Mouse (Mus musculus) limb, embryonic 11.5 days (tissue): ENCODE measurements around the gene Fam114a2. TPM values are rescaled to one million over a fixed set of nuclear protein-coding genes. Genes with fewer than 3 reads are reported as not detected.

Experiments used
- ATAC-seq: fragments of 200-750 bp; cut with Nextera tagmentation; 2 replicates; pipeline ENCODE4 v1.8.0; 2017; ENCODE audit warnings: low read depth; ENCODE audit not compliant: insufficient number of reproducible peaks, low FRiP score, low TSS enrichment
- DNase-seq: peaks from one replicate; pipeline ENCODE4 v3.0.0-alpha.2; 2015; ENCODE audit warnings: low spot score
- H3K27ac ChIP-seq: fragments of 300-500 bp; sonication (generic); replicated peaks from 2 replicates; pipeline ENCODE4 v1.5.1; 2014; ENCODE audit warnings: low read depth, mild to moderate bottlenecking, low read length
- H3K27me3 ChIP-seq: fragments of 300-500 bp; sonication (generic); 2 replicates; pipeline ENCODE4 v1.6.1; 2014; ENCODE audit warnings: mild to moderate bottlenecking, low read length, mixed read lengths; ENCODE audit not compliant: control insufficient read depth, insufficient read depth
- H3K36me3 ChIP-seq: fragments of 300-500 bp; sonication (generic); 2 replicates; pipeline ENCODE4 v1.6.1; 2014; ENCODE audit warnings: mild to moderate bottlenecking, low read length, moderate library complexity, mixed read lengths; ENCODE audit not compliant: control insufficient read depth, insufficient read depth
- H3K4me1 ChIP-seq: fragments of 300-500 bp; sonication (generic); 2 replicates; pipeline ENCODE4 v1.6.1; 2014; ENCODE audit warnings: low read length, mixed read lengths; ENCODE audit not compliant: control insufficient read depth, insufficient read depth
- H3K4me2 ChIP-seq: fragments of 300-500 bp; sonication (generic); 2 replicates; pipeline ENCODE4 v1.6.1; 2014; ENCODE audit warnings: low read depth, mild to moderate bottlenecking, moderate library complexity; ENCODE audit not compliant: severe bottlenecking
- H3K4me3 ChIP-seq: fragments of 300-500 bp; sonication (generic); 2 replicates; pipeline ENCODE4 v1.5.1; 2014; ENCODE audit warnings: low read depth, low read length
- H3K9ac ChIP-seq: fragments of 300-500 bp; sonication (generic); 2 replicates; pipeline ENCODE4 v1.6.1; 2014; ENCODE audit warnings: mild to moderate bottlenecking, low read length
- H3K9me3 ChIP-seq: fragments of 300-500 bp; sonication (generic); 2 replicates; pipeline ENCODE4 v1.6.1; 2016; ENCODE audit warnings: low read length; ENCODE audit not compliant: control insufficient read depth
- WGBS: fragments of 180-500 bp; shearing (Covaris S2); extraction: QIAGEN DNeasy Blood & Tissue Kit; methylation state at CpG from one replicate; pipeline ENCODE4 v1.1.7; 2014; 5-methylcytosine and 5-hydroxymethylcytosine counted together
- polyA plus RNA-seq: library from polyadenylated mRNA; unstranded; fragments of >200 nt; fragmentation: Nextera tagmentation; extraction: Ambion mirVana; gene quantifications from 2 replicates; pipeline ENCODE4 v1.2.1, GENCODE M21; 2014

Gene Fam114a2
- polyA plus RNA-seq, 1 experiment from 2014 or later, result 48.9 TPM

DNA sequence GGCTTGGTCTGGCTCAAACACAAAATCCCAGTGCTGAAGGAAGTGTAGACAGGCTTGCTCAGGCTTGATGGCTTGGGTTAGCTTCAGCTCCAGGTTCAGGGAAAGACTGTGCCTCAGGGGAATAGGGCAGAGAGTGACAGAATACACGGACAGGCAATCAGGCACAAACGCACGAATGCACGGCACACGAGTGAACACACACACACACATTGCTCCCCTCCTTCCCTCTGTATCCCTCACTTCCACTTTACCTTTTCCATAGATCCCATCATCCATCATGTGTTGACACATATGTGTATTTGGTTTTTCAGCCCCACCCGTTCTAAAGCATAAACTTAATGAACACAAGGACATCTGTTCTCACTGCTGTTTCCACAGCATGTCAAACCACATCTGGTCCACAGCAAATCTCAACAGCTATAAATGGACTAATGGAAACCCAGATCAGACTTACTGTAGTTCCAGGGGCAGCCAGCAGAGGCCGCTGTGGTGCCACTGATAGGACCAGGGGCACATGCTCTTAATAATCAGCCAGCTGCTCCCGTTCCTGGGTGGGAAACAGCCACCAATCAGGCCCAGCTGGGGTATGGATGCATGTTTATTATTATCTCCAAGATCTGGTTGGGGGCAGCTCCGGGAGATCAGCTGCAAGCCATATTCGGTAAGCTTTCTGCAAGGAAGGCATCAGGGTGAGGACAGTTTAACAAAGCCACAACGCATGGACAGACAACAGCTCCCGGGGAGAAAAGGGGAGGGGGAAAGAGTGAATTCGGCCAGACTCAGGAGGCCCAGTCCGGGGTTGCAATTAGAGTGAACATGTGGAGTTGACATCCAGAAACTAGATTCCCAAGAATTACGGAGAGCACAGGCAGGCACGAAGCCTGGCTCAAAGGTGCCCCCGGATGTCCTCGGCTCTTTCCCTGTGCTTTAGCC is 30.5 kb upstream of the Fam114a2 start:
- H3K27ac ChIP-seq, result no peak overlapping the region

DNA sequence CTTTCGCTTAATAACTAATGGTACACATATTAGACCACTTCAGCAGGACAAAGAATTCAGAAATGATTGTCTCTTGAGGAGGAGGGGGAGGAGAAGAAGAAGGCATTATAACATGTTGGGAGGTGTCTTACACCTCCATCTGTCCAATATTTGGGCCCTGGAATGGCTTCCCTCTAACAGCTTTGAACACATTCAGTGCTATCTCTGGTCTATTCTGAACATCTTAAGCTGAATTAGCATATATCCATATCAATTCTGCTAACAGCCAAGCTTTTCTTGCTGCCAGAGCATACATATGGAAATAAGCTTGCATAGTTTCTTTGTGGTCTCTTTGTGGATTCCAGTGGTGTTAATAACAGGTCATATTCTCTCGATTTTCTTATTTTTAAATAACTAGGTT is 22.3 kb upstream of the Fam114a2 start:
- Histone ChIP-seq H3K4me2 (no peak overlapping the region), H3K9ac (no peak overlapping the region), H3K4me1 (no peaks in the 10 kb centered on the region), H3K36me3 (no peaks in the 10 kb centered on the region), H3K27ac (no peak overlapping the region), H3K4me3 (no peak overlapping the region), H3K9me3 (no peaks in the 10 kb centered on the region), H3K27me3 (no peaks in the 10 kb centered on the region)
- ATAC-seq (no peak), DNase-seq (no peak)
- WGBS, result 85% methylated on average over 2 of the region's 2 CpGs

More for the DNA sequence above, 30.5 kb upstream of the Fam114a2 start:
- ATAC-seq (peak; percentile 66), DNase-seq (peak; percentile 99)
- 26% methylated on average over 18 of the region's 18 CpGs for WGBS
- H3K27me3 ChIP-seq, result no peaks in the 10 kb centered on the region
- H3K36me3 ChIP-seq, result no peaks in the 10 kb centered on the region
- H3K9ac ChIP-seq, result no peak overlapping the region
- peak overlapping the region; percentile 31; the same call in 1 of the 2 replicates for H3K4me2 ChIP-seq
- H3K4me1 ChIP-seq, result peaks cover 10% of the 10 kb centered on the region
- H3K4me3 ChIP-seq, result no peak overlapping the region
- H3K9me3 ChIP-seq, result no peaks in the 10 kb centered on the region

DNA sequence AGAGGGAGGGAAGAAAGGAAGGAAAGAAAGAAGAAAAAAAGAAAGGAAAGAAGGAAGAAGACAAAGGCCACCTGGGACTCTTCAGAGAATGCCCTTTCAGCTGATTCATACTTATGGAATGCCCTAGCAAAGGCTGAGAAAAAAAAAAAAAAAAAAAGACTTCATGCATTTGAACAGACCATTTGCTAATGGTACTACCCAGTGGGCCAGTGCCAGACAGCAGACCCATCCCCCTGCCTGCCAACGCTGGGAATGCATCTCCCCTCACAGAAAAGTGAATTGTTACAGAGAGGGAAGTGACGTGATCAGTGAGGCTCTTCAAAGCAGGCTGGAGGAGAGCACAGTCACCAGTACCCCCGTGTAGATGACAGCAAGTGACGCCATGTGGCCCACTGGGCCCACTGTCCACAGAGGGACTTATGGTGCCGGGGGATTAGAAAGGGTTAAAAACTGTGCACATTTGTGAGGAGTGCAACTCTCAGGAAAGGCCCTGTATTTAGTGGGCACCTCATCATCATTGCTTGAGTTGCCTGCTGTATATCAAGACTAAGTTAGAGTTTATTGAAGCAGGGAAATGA is 21.5 kb upstream of the Fam114a2 start:
- Histone ChIP-seq H3K27me3 (no peaks in the 10 kb centered on the region), H3K9me3 (no peaks in the 10 kb centered on the region), H3K9ac (no peak overlapping the region), H3K4me3 (no peak overlapping the region), H3K4me1 (no peaks in the 10 kb centered on the region), H3K36me3 (no peaks in the 10 kb centered on the region), H3K4me2 (no peak overlapping the region), H3K27ac (no peak overlapping the region)
- ATAC-seq (no peak), DNase-seq (no peak)
- 82% methylated on average over 5 of the region's 5 CpGs for WGBS

DNA sequence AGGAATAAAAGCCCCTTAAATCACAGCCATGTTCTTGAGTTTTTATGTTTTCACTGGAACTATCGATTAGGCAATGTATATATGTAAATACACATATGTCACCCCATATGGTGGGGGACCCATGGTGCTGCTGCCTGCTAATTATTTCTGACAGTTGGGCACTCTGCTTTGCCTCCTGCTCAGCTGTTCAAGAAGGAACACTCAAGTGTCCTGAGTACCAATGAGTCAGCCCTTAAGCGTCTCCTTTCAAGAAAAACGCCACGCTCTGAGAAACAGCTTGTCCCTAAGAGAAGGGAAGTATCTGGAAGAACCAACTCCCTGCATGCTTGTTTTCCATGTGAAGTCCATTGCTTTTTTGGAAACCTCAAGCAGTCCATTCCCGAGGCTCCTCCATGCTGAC is 17.5 kb upstream of the Fam114a2 start:
- DNase-seq (no peak), ATAC-seq (no peak)
- WGBS, result 96% methylated on average over 5 of the region's 5 CpGs
- Histone ChIP-seq H3K36me3 (peaks cover 2% of the 10 kb centered on the region; the same call in 1 of the 2 replicates), H3K27ac (no peak overlapping the region), H3K4me2 (no peak overlapping the region), H3K4me1 (no peaks in the 10 kb centered on the region), H3K9me3 (no peaks in the 10 kb centered on the region), H3K9ac (no peak overlapping the region), H3K27me3 (no peaks in the 10 kb centered on the region), H3K4me3 (no peak overlapping the region)

DNA sequence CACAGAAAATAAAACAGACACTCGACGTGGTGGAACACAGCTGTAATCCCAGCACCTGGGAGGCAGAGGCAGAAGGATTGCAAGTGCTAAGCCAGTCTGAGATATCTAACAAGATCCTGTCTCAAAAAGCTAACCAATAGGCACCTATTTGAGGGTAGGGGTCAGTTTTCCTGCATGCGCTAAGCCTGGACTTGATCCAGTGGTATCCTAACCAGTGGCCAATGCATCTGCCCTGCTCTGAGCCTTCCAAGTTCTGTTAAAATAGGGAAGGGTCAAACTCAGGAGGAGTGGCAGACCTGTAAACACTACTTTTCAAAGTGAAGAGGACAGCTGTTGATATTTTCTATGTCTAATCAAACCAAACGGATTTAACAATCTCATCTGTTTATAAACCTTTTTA is 13.9 kb upstream of the Fam114a2 start:
- Histone ChIP-seq H3K27me3 (no peaks in the 10 kb centered on the region), H3K4me3 (no peak overlapping the region), H3K9me3 (no peaks in the 10 kb centered on the region), H3K9ac (no peak overlapping the region), H3K4me2 (no peak overlapping the region), H3K36me3 (peaks cover 8% of the 10 kb centered on the region), H3K27ac (no peak overlapping the region), H3K4me1 (no peaks in the 10 kb centered on the region)
- DNase-seq (no peak), ATAC-seq (no peak)
- 91% methylated on average over 4 of the region's 4 CpGs for WGBS

DNA sequence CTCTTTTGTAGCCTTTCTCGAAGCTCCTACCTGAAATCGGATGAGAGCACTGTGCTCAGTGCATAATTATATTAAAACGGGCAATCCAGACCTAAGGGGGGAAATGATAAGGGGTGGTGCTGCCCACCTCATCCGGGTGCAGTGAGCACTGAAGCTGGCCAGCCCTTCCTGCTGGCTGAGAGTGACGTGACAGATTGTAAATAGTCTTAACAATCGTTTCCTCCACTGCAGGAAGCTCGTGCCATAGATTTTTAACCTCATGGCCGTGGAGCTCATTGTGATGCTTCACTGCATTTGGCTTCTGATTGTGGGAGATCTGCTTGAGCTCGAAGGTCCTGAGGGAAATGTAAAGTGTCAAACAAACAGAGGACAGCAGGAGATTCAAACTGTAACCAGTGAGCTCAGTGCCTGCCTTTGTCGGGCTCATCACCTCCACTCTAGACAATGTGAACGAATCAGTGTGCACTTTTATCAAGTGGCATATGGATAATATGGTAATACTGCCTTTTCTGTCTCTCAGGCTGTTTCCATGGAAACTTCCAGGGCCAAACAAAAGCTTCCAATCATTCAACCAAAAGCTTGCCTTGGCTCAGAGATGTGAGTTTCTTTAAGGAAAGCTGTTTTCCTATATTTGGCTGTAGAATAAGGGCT is 13.0 kb upstream of the Fam114a2 start:
- H3K27me3 ChIP-seq, result no peaks in the 10 kb centered on the region
- H3K27ac ChIP-seq, result no peak overlapping the region
- peaks cover 8% of the 10 kb centered on the region for H3K36me3 ChIP-seq
- ATAC-seq (no peak), DNase-seq (no peak)
- no peak overlapping the region for H3K4me2 ChIP-seq
- WGBS, result 84% methylated on average over 11 of the region's 11 CpGs
- no peak overlapping the region for H3K4me3 ChIP-seq
- no peaks in the 10 kb centered on the region for H3K9me3 ChIP-seq
- no peak overlapping the region for H3K9ac ChIP-seq
- no peaks in the 10 kb centered on the region for H3K4me1 ChIP-seq

DNA sequence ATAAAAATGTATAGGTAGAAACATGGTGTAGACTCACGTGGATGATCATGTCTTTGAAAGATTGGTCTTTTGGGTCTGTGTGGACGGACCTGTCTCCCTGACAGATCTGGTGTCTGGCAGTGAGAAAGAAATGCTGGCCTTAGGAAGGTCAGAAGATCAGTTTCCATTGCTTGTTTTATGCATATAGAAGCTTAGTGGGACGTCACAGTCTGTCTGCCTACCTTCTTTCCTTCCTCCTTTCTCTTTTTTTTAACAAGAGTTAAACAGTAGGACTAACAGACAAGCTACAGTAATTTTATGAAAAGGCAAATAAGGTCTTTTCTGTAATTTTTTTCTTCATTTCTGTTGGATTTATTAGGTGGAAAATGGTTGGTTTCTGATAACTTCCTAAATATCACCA is 10.7 kb upstream of the Fam114a2 start:
- ATAC-seq, result no peak
- Histone ChIP-seq H3K9me3 (no peaks in the 10 kb centered on the region), H3K27me3 (no peaks in the 10 kb centered on the region), H3K4me2 (no peak overlapping the region), H3K27ac (no peak overlapping the region), H3K36me3 (peaks cover 8% of the 10 kb centered on the region), H3K9ac (no peak overlapping the region), H3K4me1 (no peaks in the 10 kb centered on the region), H3K4me3 (no peak overlapping the region)
- 94% methylated on average over 3 of the region's 3 CpGs for WGBS
- no peak for DNase-seq

DNA sequence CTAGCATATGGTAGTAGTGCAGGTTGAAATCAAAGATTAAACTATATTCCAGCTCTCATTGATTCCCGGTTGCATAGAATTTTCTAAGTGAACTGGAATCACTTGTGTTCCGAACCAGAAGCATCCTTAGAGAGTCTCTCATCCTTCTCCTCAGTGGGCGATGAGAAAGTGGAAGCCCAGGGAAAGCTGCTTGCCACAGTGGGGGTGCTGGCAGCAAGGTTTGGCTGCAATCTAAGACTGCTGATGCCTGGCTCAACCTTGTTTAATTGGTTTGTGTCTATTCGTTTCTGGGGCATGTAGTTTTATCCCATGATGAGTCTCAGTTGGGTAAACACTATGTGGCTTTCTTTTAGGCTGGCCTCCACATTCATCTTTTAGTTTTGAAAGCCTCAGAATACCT is 9.1 kb upstream of the Fam114a2 start:
- Histone ChIP-seq H3K9me3 (no peaks in the 10 kb centered on the region), H3K4me3 (no peak overlapping the region), H3K9ac (no peak overlapping the region), H3K27me3 (no peaks in the 10 kb centered on the region), H3K36me3 (peaks cover 8% of the 10 kb centered on the region), H3K27ac (no peak overlapping the region), H3K4me1 (no peaks in the 10 kb centered on the region), H3K4me2 (no peak overlapping the region)
- ATAC-seq (no peak), DNase-seq (no peak)
- 87% methylated on average over 4 of the region's 4 CpGs for WGBS
